Mouse (Mus musculus): ENCODE results near the gene Zzz3. TPM values are rescaled to one million over a fixed set of nuclear protein-coding genes. Genes with fewer than 3 reads are reported as not detected.

Zzz3 gene
- polyA plus RNA-seq, 2 experiments: 7.8 to 17.0 TPM

DNA sequence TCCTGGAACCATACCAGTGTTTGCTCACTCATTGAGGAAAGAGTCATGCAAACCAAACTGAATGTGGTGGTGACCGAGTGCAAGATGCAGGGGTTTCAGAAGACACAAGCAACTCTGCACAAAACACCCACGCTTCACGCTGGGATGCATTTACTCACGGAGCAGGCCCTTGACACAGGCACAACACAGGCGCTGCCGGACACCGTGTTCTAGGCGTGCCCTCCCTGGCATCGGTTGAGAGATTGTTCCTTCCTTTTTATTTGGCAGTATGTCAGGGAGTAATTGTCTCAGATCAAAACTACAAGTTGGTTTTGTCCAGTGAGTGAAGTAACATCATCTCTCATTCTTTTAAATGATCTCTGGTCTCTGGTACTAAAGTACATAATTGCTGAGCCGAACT is 67.6 kb downstream of the Zzz3 start:
- DNase-seq (ENCODE audit: low read depth in 3 of 3, low spot score in 3 of 3) (no peak), ATAC-seq (ENCODE audit: insufficient read depth) (no peak)
- Histone ChIP-seq H3K27me3 (ENCODE audit: control insufficient read depth, insufficient read depth, low read length) (no peaks in the 10 kb centered on the region), H3K27ac (no peak overlapping the region), H3K9ac (replicated peaks) (no peak overlapping the region), H3K36me3 (replicated peaks; ENCODE audit: control insufficient read depth, insufficient read depth, low read depth) (peaks cover 5% of the 10 kb centered on the region), H3K4me3 (ENCODE audit: insufficient read depth in 1 of 2, low read depth in 2 of 2, low read length in 2 of 2) (no peak overlapping the region), H3K9me3 (ENCODE audit: control insufficient read depth, low read length) (no peaks in the 10 kb centered on the region), H3K4me2 (ENCODE audit: low read depth) (no peak overlapping the region), H3K4me1 (replicated peaks; ENCODE audit: control insufficient read depth in 2 of 2, insufficient read depth in 2 of 2, low read length in 1 of 2) (no peaks in the 10 kb centered on the region)
- 83% methylated on average over 10 of the region's 10 CpGs for WGBS (ENCODE audit: insufficient replicate concordance)
- TF ChIP-seq CTCF (IDR thresholded peaks at IDR 0.05; ENCODE audit: low read depth): no peak
- TF ChIP-seq EP300 (IDR thresholded peaks at IDR 0.05; ENCODE audit: low read depth): no peak

DNA sequence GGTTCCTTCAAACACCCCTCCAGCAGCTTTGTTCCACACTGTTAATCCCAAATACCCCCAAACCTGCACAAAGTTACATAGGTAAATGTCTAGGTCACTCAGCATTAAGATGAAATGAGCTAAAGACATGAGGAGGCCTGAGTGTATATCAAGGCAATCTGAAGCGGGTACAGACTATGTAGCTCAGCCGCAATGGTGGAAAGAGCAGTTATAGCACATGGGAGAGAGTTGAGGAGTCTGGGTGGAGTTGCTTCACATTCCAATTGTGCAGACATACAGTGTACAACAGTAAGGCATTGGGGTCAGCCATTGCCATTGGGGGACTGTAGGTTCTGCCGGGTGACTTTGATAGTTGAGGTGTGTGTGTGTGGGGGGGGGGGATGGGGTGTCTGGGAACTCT is 69.2 kb downstream of the Zzz3 start:
- Histone ChIP-seq H3K36me3 (replicated peaks; ENCODE audit: control insufficient read depth, insufficient read depth, low read depth) (no peaks in the 10 kb centered on the region), H3K27me3 (ENCODE audit: control insufficient read depth, insufficient read depth, low read length) (no peaks in the 10 kb centered on the region), H3K9me3 (ENCODE audit: control insufficient read depth, low read length) (no peaks in the 10 kb centered on the region), H3K27ac (no peak overlapping the region), H3K4me2 (ENCODE audit: low read depth) (no peak overlapping the region), H3K9ac (replicated peaks) (no peak overlapping the region), H3K4me1 (replicated peaks; ENCODE audit: control insufficient read depth in 2 of 2, insufficient read depth in 2 of 2, low read length in 1 of 2) (no peaks in the 10 kb centered on the region), H3K4me3 (ENCODE audit: insufficient read depth in 1 of 2, low read depth in 2 of 2, low read length in 2 of 2) (no peak overlapping the region)
- TF ChIP-seq CTCF (IDR thresholded peaks at IDR 0.05; ENCODE audit: low read depth) (no peak), EP300 (IDR thresholded peaks at IDR 0.05; ENCODE audit: low read depth) (no peak)
- no peak for DNase-seq (ENCODE audit: low read depth in 3 of 3, low spot score in 3 of 3)
- 82% methylated on average over 3 of the region's 3 CpGs for WGBS (ENCODE audit: insufficient replicate concordance)
- no peak for ATAC-seq (ENCODE audit: insufficient read depth)

DNA sequence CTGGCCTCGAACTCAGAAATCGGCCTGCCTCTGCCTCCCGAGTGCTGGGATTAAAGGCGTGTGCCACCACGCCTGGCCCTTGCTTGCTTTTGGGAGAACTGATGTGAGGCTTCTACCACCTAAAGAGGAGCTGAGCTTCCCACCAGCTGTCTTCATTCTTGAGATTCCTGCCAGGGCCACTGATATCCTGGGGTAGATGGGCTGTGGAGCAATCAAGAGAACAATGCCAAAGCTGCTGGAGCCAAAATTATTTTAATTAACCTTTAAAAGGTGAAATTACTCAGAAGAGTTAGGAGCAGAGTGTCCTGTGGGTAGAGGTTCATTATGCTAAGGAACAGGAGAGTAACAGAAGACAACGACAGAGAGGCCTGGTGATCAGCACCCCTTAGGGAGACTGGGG is 70.1 kb downstream of the Zzz3 start:
- ATAC-seq (ENCODE audit: insufficient read depth): no peak
- DNase-seq (ENCODE audit: low read depth in 3 of 3, low spot score in 3 of 3): no peak
- Histone ChIP-seq H3K27ac (no peak overlapping the region), H3K36me3 (replicated peaks; ENCODE audit: control insufficient read depth, insufficient read depth, low read depth) (no peaks in the 10 kb centered on the region), H3K4me2 (ENCODE audit: low read depth) (no peak overlapping the region), H3K27me3 (ENCODE audit: control insufficient read depth, insufficient read depth, low read length) (no peaks in the 10 kb centered on the region), H3K4me3 (ENCODE audit: insufficient read depth in 1 of 2, low read depth in 2 of 2, low read length in 2 of 2) (no peak overlapping the region), H3K4me1 (replicated peaks; ENCODE audit: control insufficient read depth in 2 of 2, insufficient read depth in 2 of 2, low read length in 1 of 2) (no peaks in the 10 kb centered on the region), H3K9me3 (ENCODE audit: control insufficient read depth, low read length) (no peaks in the 10 kb centered on the region), H3K9ac (replicated peaks) (no peak overlapping the region)
- 81% methylated on average over 6 of the region's 6 CpGs for whole genome bisulfite sequencing (ENCODE audit: insufficient replicate concordance)
- no peak for TF ChIP-seq CTCF (IDR thresholded peaks at IDR 0.05; ENCODE audit: low read depth)
- TF ChIP-seq EP300 (IDR thresholded peaks at IDR 0.05; ENCODE audit: low read depth): no peak

DNA sequence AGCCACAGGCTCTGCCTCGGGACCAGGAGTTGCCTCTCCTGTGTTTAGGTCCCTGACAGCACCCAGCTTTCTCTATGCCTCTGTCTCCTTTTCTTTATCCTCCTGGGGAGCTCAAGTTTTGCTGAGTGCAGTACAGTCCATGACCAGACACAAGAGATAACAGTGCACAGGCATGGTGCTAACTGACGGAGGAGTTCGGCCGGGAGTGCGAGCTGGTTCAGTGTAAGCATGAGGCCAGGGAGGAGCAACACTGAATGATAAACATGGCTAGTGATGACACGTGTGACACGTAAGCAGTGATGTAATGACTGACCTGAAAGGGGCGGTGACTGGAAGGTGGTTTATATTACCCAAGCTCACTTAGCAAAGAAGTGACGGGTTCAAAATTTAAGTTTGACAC is 71.6 kb downstream of the Zzz3 start:
- ATAC-seq (ENCODE audit: insufficient read depth) (peak; percentile 56), DNase-seq (ENCODE audit: low read depth in 3 of 3, low spot score in 3 of 3) (peak in 1 of 3 experiments; percentile 11)
- no peaks in the 10 kb centered on the region for H3K36me3 ChIP-seq (replicated peaks; ENCODE audit: control insufficient read depth, insufficient read depth, low read depth)
- no peak overlapping the region for H3K4me2 ChIP-seq (ENCODE audit: low read depth)
- no peak overlapping the region for H3K27ac ChIP-seq
- no peaks in the 10 kb centered on the region for H3K27me3 ChIP-seq (ENCODE audit: control insufficient read depth, insufficient read depth, low read length)
- H3K9ac ChIP-seq (replicated peaks): no peak overlapping the region
- TF ChIP-seq CTCF (IDR thresholded peaks at IDR 0.05; ENCODE audit: low read depth) (no peak), EP300 (IDR thresholded peaks at IDR 0.05; ENCODE audit: low read depth) (no peak)
- no peak overlapping the region for H3K4me3 ChIP-seq (ENCODE audit: insufficient read depth in 1 of 2, low read depth in 2 of 2, low read length in 2 of 2)
- no peaks in the 10 kb centered on the region for H3K9me3 ChIP-seq (ENCODE audit: control insufficient read depth, low read length)
- WGBS (ENCODE audit: insufficient replicate concordance): 58% methylated on average over 9 of the region's 9 CpGs
- no peaks in the 10 kb centered on the region for H3K4me1 ChIP-seq (replicated peaks; ENCODE audit: control insufficient read depth in 2 of 2, insufficient read depth in 2 of 2, low read length in 1 of 2)

DNA sequence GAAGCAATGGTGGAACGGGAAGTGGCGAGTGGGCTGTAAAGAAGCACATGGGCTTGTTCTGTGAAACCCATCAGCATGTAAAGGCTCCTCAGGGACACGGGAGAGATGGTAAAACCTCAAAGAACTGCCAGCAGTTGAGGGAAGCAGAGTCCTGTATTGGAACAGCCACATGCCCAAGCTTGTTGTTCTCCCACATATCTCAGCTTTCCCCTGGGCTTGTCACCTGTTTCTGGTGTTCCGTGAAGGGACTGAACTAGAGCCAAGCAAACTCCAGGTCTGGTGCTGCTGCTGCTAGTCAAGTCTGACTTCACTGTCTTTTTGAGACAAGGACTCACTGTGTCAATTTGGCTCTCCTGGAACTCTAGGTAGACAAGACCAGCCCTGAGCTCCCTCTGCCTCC is 72.0 kb downstream of the Zzz3 start:
- no peak for ATAC-seq (ENCODE audit: insufficient read depth)
- Histone ChIP-seq H3K36me3 (replicated peaks; ENCODE audit: control insufficient read depth, insufficient read depth, low read depth) (no peaks in the 10 kb centered on the region), H3K4me1 (replicated peaks; ENCODE audit: control insufficient read depth in 2 of 2, insufficient read depth in 2 of 2, low read length in 1 of 2) (no peaks in the 10 kb centered on the region), H3K27ac (no peak overlapping the region), H3K9ac (replicated peaks) (no peak overlapping the region), H3K4me3 (ENCODE audit: insufficient read depth in 1 of 2, low read depth in 2 of 2, low read length in 2 of 2) (no peak overlapping the region), H3K4me2 (ENCODE audit: low read depth) (no peak overlapping the region), H3K27me3 (ENCODE audit: control insufficient read depth, insufficient read depth, low read length) (no peaks in the 10 kb centered on the region), H3K9me3 (ENCODE audit: control insufficient read depth, low read length) (no peaks in the 10 kb centered on the region)
- TF ChIP-seq CTCF (IDR thresholded peaks at IDR 0.05; ENCODE audit: low read depth) (no peak), EP300 (IDR thresholded peaks at IDR 0.05; ENCODE audit: low read depth) (no peak)
- DNase-seq (ENCODE audit: low read depth in 3 of 3, low spot score in 3 of 3): no peak
- 66% methylated on average over 4 of the region's 4 CpGs for WGBS (ENCODE audit: insufficient replicate concordance)
